Mouse (Mus musculus) cerebellum, adult 2 months (tissue): Measurements from ENCODE around the gene Colgalt2. TPM values are rescaled to one million over a fixed set of nuclear protein-coding genes. Genes with fewer than 3 reads are reported as not detected.
A peak's percentile ranks its signal among the peaks of the same experiment; 100 is the strongest.

Experiments used
- DNase-seq, 2 experiments: peaks; one replicate each; pipeline ENCODE4 v3.0.0; 2021
- H3K27ac ChIP-seq: fragments of 200-500 bp; 2 replicates; pipeline ENCODE4 v1.5.1; 2012; ENCODE audit warnings: low read length, control low read depth, inconsistent platforms; ENCODE audit not compliant: insufficient read depth
- H3K27me3 ChIP-seq: fragments of 200-500 bp; 2 replicates; pipeline ENCODE4 v1.6.1; 2012; ENCODE audit warnings: inconsistent platforms, mild to moderate bottlenecking, low read length, moderate library complexity; ENCODE audit not compliant: control insufficient read depth, insufficient read depth
- H3K4me1 ChIP-seq: fragments of 200-500 bp; 2 replicates; pipeline ENCODE4 v1.6.1; 2011; ENCODE audit warnings: low read length; ENCODE audit not compliant: control insufficient read depth, insufficient read depth
- H3K4me3 ChIP-seq: fragments of 200-500 bp; replicated peaks from 2 replicates; pipeline ENCODE3; 2011; ENCODE audit warnings: mild to moderate bottlenecking, low read depth, low read length, control low read depth; ENCODE audit not compliant: insufficient read depth
- CTCF ChIP-seq: fragments of 200-500 bp; IDR thresholded peaks from 2 replicates; pipeline ENCODE4 v1.5.1; 2011; ENCODE audit warnings: low read depth, mild to moderate bottlenecking, control low read depth, low read length, moderate library complexity, borderline replicate concordance; ENCODE audit not compliant: insufficient read depth
- POLR2A ChIP-seq: fragments of 200-500 bp; IDR thresholded peaks from 2 replicates; pipeline ENCODE4 v1.6.1; 2011; ENCODE audit warnings: low read length, control low read depth, borderline replicate concordance; ENCODE audit not compliant: insufficient read depth
- WGBS: fragments of 180-500 bp; shearing (Covaris S2); methylation state at CpG from one replicate; pipeline ENCODE4 v1.1.7; 2018; 5-methylcytosine and 5-hydroxymethylcytosine counted together
- polyA plus RNA-seq: library from polyadenylated mRNA; depleted of rRNA; stranded (reverse); fragments of >200 nt; gene quantifications from 2 replicates; pipeline ENCODE4 v1.2.3, GENCODE M21; 2012

Gene Colgalt2
- polyA plus RNA-seq, 1 experiment, result 3.6 TPM

GRCm38 (mm10) chr1:152410657-152411056 is 11.0 kb downstream of the Colgalt2 start:
- H3K27me3 ChIP-seq, result no peaks in the 10 kb centered on the region; the same call in 1 of the 2 replicates
- peaks cover 4% of the 10 kb centered on the region; the same call in 1 of the 2 replicates for H3K4me1 ChIP-seq
- H3K4me3 ChIP-seq, result no peak overlapping the region
- no peak for TF ChIP-seq POLR2A
- TF ChIP-seq CTCF, result no peak
- WGBS, result 2% methylated on average over 3 of the region's 3 CpGs
- H3K27ac ChIP-seq, result no peak overlapping the region
- peak; percentile 70 to 90 for DNase-seq

GRCm38 (mm10) chr1:152413116-152413515 is 13.5 kb downstream of the Colgalt2 start:
- peaks cover 4% of the 10 kb centered on the region; the same call in 1 of the 2 replicates for H3K4me1 ChIP-seq
- DNase-seq, result no peak
- TF ChIP-seq CTCF, result no peak
- no peak for TF ChIP-seq POLR2A
- no peak overlapping the region for H3K27ac ChIP-seq
- H3K27me3 ChIP-seq, result no peaks in the 10 kb centered on the region; the same call in 1 of the 2 replicates
- 94% methylated on average over 2 of the region's 2 CpGs for WGBS
- no peak overlapping the region for H3K4me3 ChIP-seq

GRCm38 (mm10) chr1:152413961-152414360 is 14.3 kb downstream of the Colgalt2 start:
- Histone ChIP-seq H3K4me1 (peaks cover 4% of the 10 kb centered on the region; the same call in 1 of the 2 replicates), H3K27ac (no peak overlapping the region), H3K4me3 (no peak overlapping the region), H3K27me3 (no peaks in the 10 kb centered on the region; the same call in 1 of the 2 replicates)
- 53% methylated on average over 1 of the region's 1 CpGs for WGBS
- TF ChIP-seq POLR2A (no peak), CTCF (no peak)
- DNase-seq, result no peak

- Histone ChIP-seq H3K4me3 (no peak overlapping the region), H3K4me1 (peaks cover 4% of the 10 kb centered on the region; the same call in 1 of the 2 replicates), H3K27me3 (no peaks in the 10 kb centered on the region; the same call in 1 of the 2 replicates), H3K27ac (no peak overlapping the region)
- TF ChIP-seq POLR2A, result no peak
- TF ChIP-seq CTCF, result no peak
- peak in 1 of 2 experiments; percentile 5 for DNase-seq
- 27% methylated on average over 10 of the region's 10 CpGs for WGBS
Measured at GRCm38 (mm10) chr1:152414451-152414850, 14.8 kb downstream of the Colgalt2 start.

- TF ChIP-seq CTCF (no peak), POLR2A (no peak)
- Histone ChIP-seq H3K27ac (no peak overlapping the region), H3K27me3 (no peaks in the 10 kb centered on the region; the same call in 1 of the 2 replicates), H3K4me1 (no peaks in the 10 kb centered on the region), H3K4me3 (no peak overlapping the region)
- 90% methylated on average over 13 of the region's 13 CpGs for WGBS
- DNase-seq, result no peak
Measured at GRCm38 (mm10) chr1:152416306-152416904, 16.8 kb downstream of the Colgalt2 start.

- no peak for DNase-seq
- H3K27me3 ChIP-seq, result no peaks in the 10 kb centered on the region; the same call in 1 of the 2 replicates
- no peak overlapping the region for H3K4me3 ChIP-seq
- WGBS, result 63% methylated on average over 5 of the region's 5 CpGs
- H3K27ac ChIP-seq, result no peak overlapping the region
- TF ChIP-seq POLR2A (no peak), CTCF (no peak)
- H3K4me1 ChIP-seq, result no peaks in the 10 kb centered on the region
Measured at GRCm38 (mm10) chr1:152417602-152418001, 18.0 kb downstream of the Colgalt2 start.

GRCm38 (mm10) chr1:152422295-152422694 is 22.7 kb downstream of the Colgalt2 start:
- WGBS, result 90% methylated on average over 3 of the region's 3 CpGs
- H3K27ac ChIP-seq, result no peak overlapping the region
- DNase-seq, result no peak
- TF ChIP-seq CTCF, result no peak
- TF ChIP-seq POLR2A, result no peak
- H3K4me3 ChIP-seq, result no peak overlapping the region
- no peaks in the 10 kb centered on the region for H3K27me3 ChIP-seq
- no peaks in the 10 kb centered on the region for H3K4me1 ChIP-seq

- Histone ChIP-seq H3K4me3 (no peak overlapping the region), H3K27me3 (no peaks in the 10 kb centered on the region), H3K27ac (no peak overlapping the region), H3K4me1 (no peaks in the 10 kb centered on the region)
- WGBS, result 98% methylated on average over 3 of the region's 3 CpGs
- no peak for DNase-seq
- TF ChIP-seq POLR2A, result no peak
- no peak for TF ChIP-seq CTCF
Measured at GRCm38 (mm10) chr1:152423052-152423451, 23.4 kb downstream of the Colgalt2 start.
